Mouse (Mus musculus) lung, postnatal 14 days (tissue): ENCODE measurements around the gene Cyba.

Experiments
- DNase-seq: peaks from one replicate; pipeline ENCODE4 v3.0.0; 2021

Gene Cyba

DNA sequence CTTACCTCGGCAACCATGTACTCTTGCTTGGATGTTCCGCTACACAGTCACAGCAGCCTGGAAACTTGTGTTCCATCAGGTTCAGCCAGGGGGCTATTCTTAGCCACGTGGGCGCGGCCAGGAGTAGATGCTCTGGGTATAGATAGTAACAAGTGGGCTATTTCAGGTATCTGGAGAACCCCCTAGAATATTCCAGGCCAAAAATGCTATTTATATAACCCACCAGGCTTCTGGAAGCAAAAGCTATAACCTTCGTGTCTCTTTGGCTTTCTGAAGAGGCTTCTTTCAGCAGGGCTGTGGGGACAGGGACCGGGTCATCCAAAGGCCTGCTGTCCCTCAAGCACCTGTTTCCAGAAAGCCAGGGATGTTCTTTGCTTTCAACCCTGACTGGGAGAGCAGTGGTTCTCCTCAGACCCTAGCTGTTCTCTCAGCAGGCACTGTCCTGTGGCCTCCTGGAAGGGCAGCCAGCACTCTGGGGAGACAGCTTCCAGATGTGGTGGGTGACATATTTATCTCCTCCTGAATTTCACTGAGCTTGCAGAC lies 18.5 kb upstream of the Cyba start:
- DNase-seq: no peak

- DNase-seq: no peak
These were observed 12.5 kb upstream of the Cyba start for GRCm38 (mm10) chr8:122445203-122445602.

DNA sequence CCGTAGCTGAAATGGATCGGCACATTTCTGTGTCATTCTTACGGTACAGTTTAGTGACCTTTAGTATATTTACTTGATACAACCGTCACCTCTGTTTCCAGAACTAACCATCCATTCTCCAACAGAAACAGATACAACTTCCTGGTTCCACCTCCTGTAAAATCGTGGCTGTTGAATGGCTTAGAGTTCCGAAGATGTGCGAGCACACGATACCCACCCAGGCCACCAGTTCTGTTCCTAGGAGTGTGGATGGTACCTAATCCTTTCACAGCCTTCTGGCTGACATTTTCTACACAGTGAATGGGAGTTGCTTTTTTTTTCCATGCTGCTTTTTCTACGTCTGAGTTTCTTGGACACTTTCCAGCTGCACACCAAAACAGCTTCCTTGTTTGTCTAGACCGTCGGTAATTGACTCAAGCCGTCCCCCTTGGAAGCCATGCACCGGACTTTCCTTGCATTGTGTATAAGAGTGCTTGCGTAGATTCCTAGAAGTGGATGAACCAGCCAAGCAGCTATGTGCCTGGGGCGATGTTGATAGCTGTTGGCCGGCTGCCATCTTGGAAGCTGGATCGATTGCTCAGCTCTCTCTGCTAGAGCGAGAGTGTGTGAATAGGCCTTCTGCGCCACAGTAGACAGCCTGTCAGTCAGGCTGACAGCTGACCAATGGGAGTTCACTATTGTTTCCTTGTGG lies 11.5 kb upstream of the Cyba start:
- peak; percentile 94 for DNase-seq

DNA sequence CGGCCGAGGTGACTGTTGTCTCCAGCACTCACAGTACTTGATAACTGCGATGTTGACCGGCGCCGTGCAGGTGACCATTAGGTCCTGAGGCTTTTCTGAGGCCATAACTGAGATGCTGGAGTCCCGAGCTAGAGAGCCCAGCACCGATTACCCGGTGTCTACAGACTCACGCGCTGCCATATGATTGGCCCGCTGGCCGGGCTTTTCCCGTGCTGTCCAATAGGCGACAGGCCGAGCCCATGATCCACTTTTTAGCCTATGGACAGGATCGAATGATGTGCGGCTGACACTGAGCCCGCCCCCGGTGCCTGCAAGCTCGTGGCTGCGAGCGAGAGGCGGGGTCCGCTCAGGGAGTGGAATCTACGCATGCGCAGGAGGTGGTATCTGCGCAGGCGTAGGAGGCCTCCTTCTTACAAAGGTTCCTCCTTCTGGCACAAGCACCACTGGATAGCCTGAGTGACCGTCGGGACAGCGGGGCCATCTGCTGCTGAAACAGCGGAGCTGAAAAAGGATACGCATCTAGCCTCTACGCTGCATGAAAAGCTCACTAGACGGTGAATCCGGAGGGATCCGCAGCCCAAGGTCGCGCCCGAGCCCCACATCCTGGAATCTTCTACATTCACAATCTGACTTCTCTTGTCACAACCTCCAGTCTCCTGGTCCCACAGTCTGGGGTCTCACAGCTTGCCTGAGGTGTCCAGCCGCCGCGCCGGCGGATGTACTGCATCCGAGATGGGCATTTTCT lies 10.7 kb upstream of the Cyba start, which contains the start of gene Mvd:
TSS of gene Mvd (minus strand) at position 161 of the 745 bp plus-strand sequence.
- peak; percentile 98 for DNase-seq

DNA sequence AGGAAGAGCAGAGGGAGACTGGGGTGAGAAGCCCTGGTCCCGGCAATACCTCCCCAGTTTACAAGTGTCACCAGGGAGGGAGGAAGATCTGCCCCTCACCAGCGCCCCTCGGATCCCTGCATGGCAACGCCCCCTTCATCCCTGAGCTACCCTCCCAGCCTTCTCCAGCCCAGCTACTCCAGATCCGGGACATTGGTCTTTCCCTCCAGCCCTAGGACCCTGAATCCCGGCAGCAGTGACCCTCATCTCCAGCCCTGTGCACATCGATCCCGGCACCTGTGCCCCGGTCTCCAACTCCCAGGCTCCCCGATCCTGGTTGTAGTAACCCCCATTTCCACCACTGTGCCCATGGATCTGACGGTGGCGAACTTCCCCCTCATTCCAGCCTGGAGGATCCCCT lies 10.1 kb upstream of the Cyba start:
- DNase-seq: no peak

GRCm38 (mm10) chr8:122442356-122442755 lies 9.6 kb upstream of the Cyba start:
- DNase-seq: no peak

GRCm38 (mm10) chr8:122441326-122441725 lies 8.6 kb upstream of the Cyba start:
- no peak for DNase-seq

DNA sequence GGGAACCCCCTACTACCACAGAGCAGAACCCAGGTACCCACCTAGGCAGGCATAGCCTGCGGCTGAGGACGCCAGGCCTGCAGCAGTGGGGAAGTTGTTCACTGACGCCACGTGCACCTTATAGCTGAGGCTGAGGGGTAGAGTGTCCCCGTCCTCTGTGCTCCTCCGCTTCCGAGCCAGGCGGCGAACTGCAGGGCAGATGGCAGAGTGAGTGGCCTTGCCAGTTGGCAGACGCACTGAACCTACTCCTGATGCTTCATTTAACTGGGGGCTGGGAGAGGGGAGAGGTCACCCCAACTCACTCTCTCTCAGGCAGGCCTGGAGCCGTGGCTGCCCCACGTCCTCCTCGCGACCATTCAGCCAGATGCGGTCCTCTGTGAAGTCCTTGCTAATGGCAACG lies 6.6 kb upstream of the Cyba start:
- no peak for DNase-seq

DNA sequence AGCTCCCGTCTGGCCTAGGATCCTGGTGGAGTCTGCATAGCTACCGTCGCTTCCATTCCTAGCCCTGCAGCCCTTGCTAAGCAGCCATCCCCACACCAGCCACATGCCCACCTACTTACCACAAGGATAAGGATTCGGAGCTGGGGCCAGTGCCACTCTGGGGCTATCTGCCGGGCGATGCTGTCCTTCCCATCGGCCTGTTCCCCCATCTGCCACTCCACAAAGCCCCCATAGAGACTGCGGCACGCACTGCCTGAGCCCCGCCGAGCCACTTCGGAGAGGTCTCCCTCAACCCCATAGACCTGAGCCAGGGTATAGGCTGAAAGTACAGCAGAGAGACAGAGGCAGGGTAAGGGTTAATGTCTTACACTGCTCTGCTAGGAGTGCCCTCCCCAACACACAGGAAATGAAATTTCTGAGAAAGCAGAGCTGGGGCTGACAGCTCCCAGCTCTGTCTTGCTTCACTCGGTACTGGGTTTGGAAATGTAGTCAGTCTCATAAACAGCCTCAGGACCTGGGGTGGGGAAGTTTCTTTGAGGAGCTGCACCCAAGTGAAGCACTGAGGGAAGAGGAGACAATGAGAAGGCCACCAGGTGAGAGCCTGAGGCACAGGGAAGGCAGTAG lies 5.1 kb upstream of the Cyba start:
- peak; percentile 21 for DNase-seq

DNA sequence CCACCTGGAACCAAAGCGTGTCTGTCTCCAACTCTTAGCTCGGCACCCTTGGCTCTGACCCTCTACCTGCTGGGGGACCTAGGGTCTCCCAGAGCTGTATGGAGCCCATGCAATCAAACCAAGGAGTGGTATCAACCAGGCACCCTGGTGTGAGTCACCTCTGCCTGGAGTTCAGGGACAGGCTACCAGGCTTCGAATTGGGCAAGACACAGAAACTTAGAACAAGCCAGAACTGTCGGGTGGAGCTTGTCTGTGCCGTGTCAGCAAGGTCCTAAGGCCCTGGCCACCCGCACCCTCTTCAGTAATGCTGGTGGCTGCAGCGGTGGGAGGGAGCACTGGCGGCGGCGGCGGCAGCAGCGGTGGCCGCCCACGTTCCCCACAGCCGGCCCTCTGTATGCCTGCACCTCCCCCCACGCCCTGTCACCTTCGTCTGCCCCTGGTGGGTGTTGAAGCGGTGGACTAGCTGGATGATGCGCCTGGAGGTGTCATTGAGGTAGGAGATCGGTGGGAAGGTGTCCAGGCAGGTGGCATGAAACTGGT lies 3.9 kb upstream of the Cyba start:
- DNase-seq: no peak

GRCm38 (mm10) chr8:122436146-122436545 lies 3.4 kb upstream of the Cyba start:
- DNase-seq: no peak

GRCm38 (mm10) chr8:122435375-122435774 lies 2.6 kb upstream of the Cyba start:
- no peak for DNase-seq

GRCm38 (mm10) chr8:122433269-122433905 lies 657 bp upstream of the Cyba start:
- DNase-seq: no peak

GRCm38 (mm10) chr8:122431694-122432442 lies 862 bp downstream of the Cyba start:
- peak; percentile 41 for DNase-seq

DNA sequence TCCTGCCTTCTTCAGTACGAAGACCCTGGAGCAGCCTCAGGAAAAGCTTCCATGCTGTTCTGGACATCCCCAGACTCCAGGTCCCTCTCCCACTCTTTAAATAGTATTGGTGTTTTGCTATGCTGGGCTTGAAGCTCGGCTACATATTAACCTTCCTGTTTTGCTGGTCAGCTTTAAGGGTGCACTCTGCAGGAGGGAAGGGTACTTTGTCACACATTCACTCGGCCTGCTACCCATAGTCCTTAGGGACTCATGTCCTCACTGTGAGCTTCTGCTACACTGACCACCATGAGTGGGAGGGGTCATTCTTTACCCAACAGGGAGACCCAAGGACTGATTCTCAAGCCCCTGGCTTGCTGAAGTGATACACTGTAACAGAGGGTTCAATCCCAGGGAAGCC lies 2.1 kb downstream of the Cyba start:
- DNase-seq: no peak

- peak; percentile 41 for DNase-seq
These were observed 2.6 kb downstream of the Cyba start for GRCm38 (mm10) chr8:122430058-122430636.

DNA sequence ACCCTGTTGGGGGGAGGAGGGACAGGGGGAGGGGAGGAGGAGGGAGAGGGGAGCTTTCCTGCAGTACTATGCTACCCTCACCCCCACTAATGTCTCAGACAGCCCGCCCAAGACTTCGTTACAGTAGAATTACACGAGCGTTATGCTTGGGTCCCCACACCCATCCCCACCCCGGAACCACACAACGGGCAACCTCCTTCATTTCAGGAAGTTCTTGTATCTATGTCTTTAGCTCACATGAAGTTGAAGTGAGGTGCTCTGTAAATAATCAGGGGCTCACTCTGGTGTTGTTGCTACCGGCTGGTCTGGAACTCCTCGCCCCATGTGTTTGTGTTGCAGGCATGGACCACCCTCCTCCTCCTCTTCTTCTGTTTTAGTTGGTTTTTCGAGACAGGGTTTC lies 4.6 kb downstream of the Cyba start:
- DNase-seq: no peak

GRCm38 (mm10) chr8:122427607-122428006 lies 5.1 kb downstream of the Cyba start:
- no peak for DNase-seq

- DNase-seq: no peak
These were observed 6.6 kb downstream of the Cyba start for GRCm38 (mm10) chr8:122426145-122426544.

GRCm38 (mm10) chr8:122423659-122424058 lies 9.1 kb downstream of the Cyba start:
- DNase-seq: peak; percentile 66

GRCm38 (mm10) chr8:122423217-122423616 lies 9.5 kb downstream of the Cyba start:
- no peak for DNase-seq
